Mouse (Mus musculus) spleen, postnatal 14 days (tissue): ENCODE measurements at regions not wholly inside any gene's neighbourhood (a gene's known extent, or its start where the extent isn't known, plus 50 kb on each side); places are given as distances from the start of the nearest gene placed in this dataset.

Experiments
- DNase-seq, 2 experiments: peaks; one replicate each; pipeline ENCODE4 v3.0.0; 2021 to 2022; ENCODE audit warnings: low spot score in 2 of 2

- no peak for DNase-seq
These were observed 105.1 kb downstream of the Mtx2 start for GRCm38 (mm10) chr2:74930702-74931101.

GRCm38 (mm10) chr2:74933190-74933589, 107.6 kb downstream of the Mtx2 start:
- no peak for DNase-seq

GRCm38 (mm10) chr2:74933771-74934170, 108.2 kb downstream of the Mtx2 start:
- no peak for DNase-seq

- no peak for DNase-seq
These were observed 113.1 kb downstream of the Mtx2 start for GRCm38 (mm10) chr2:74938711-74939110.

- DNase-seq = no peak
These were observed 116.4 kb downstream of the Mtx2 start for GRCm38 (mm10) chr2:74941966-74942365.

- no peak for DNase-seq
These were observed 117.1 kb downstream of the Mtx2 start for GRCm38 (mm10) chr2:74942611-74943198.

GRCm38 (mm10) chr2:74945185-74945749, 119.7 kb downstream of the Mtx2 start:
- no peak for DNase-seq

GRCm38 (mm10) chr2:74951401-74952260, 126.0 kb downstream of the Mtx2 start:
- DNase-seq = no peak

- DNase-seq = no peak
These were observed 128.5 kb downstream of the Mtx2 start for GRCm38 (mm10) chr2:74954101-74954500.

GRCm38 (mm10) chr2:74955281-74956128, 129.9 kb downstream of the Mtx2 start:
- no peak for DNase-seq

- no peak for DNase-seq
These were observed 130.5 kb downstream of the Mtx2 start for GRCm38 (mm10) chr2:74956129-74956450.

GRCm38 (mm10) chr2:74956556-74956955, 131.0 kb downstream of the Mtx2 start:
- DNase-seq = no peak

GRCm38 (mm10) chr2:74959936-74960335, 134.3 kb downstream of the Mtx2 start:
- DNase-seq = no peak

GRCm38 (mm10) chr2:74962416-74962815, 136.8 kb downstream of the Mtx2 start:
- no peak for DNase-seq

- DNase-seq = peak; percentile 30 to 54
These were observed 138.8 kb downstream of the Mtx2 start for GRCm38 (mm10) chr2:74964360-74964759.

GRCm38 (mm10) chr2:74964980-74965379, 139.4 kb downstream of the Mtx2 start:
- no peak for DNase-seq

- no peak for DNase-seq
These were observed 139.9 kb downstream of the Mtx2 start for GRCm38 (mm10) chr2:74965384-74966060.

- no peak for DNase-seq
These were observed 145.1 kb downstream of the Mtx2 start for GRCm38 (mm10) chr2:74970611-74971265.

GRCm38 (mm10) chr2:74973386-74973785, 147.8 kb downstream of the Mtx2 start:
- no peak for DNase-seq

- DNase-seq = no peak
These were observed 149.2 kb downstream of the Mtx2 start for GRCm38 (mm10) chr2:74974595-74975325.
